Mouse (Mus musculus) bone marrow, adult 2 months (tissue): Measurements from ENCODE around the gene Map4k4. TPM values are rescaled to one million over a fixed set of nuclear protein-coding genes. Genes with fewer than 3 reads are reported as not detected.

Experiments
- H3K27ac ChIP-seq: fragments of 200-500 bp; 2 replicates; pipeline ENCODE4 v1.5.1; 2012; ENCODE audit warnings: low read depth, mild to moderate bottlenecking, control low read depth, inconsistent platforms, low read length; ENCODE audit not compliant: control insufficient read depth, poor library complexity, insufficient read depth
- H3K4me1 ChIP-seq: fragments of 200-500 bp; 2 replicates; pipeline ENCODE4 v1.6.1; 2011; ENCODE audit warnings: low read length; ENCODE audit not compliant: control insufficient read depth, insufficient read depth
- H3K4me3 ChIP-seq: fragments of 200-500 bp; replicated peaks from 2 replicates; pipeline ENCODE3; 2011; ENCODE audit warnings: mild to moderate bottlenecking, low read depth, low read length, control low read depth; ENCODE audit not compliant: control insufficient read depth
- CTCF ChIP-seq: fragments of 200-500 bp; IDR thresholded peaks from 2 replicates; pipeline ENCODE4 v1.5.1; 2011; ENCODE audit warnings: low read length, control low read depth; ENCODE audit not compliant: control insufficient read depth, insufficient read depth
- POLR2A ChIP-seq: fragments of 200-500 bp; IDR thresholded peaks from 2 replicates; pipeline ENCODE4 v1.6.1; 2011; ENCODE audit warnings: low read depth, mild to moderate bottlenecking, control low read depth, low read length, borderline replicate concordance; ENCODE audit not compliant: control insufficient read depth
- WGBS: fragments of 180-500 bp; shearing (Covaris S2); methylation state at CpG from one replicate; pipeline ENCODE4 v1.1.7; 2018; 5-methylcytosine and 5-hydroxymethylcytosine counted together
- polyA plus RNA-seq: library from polyadenylated mRNA; stranded (reverse); fragments of >200 nt; gene quantifications from 2 replicates; pipeline ENCODE4 v1.2.4, GENCODE M21; 2011; ENCODE audit warnings: low replicate concordance; ENCODE audit not compliant: missing spikeins, insufficient read depth, insufficient read length

The Map4k4 gene
- polyA plus RNA-seq, 1 experiment: 69.2 TPM

GRCm38 (mm10) chr1:39867966-39868593 is 32.6 kb upstream of the Map4k4 start:
- no peaks in the 10 kb centered on the region; the same call in 1 of the 2 replicates for H3K4me1 ChIP-seq
- no peak overlapping the region for H3K4me3 ChIP-seq
- no peak overlapping the region for H3K27ac ChIP-seq
- TF ChIP-seq POLR2A: no peak
- TF ChIP-seq CTCF: no peak
- WGBS: 29% methylated on average over 6 of the region's 6 CpGs

DNA sequence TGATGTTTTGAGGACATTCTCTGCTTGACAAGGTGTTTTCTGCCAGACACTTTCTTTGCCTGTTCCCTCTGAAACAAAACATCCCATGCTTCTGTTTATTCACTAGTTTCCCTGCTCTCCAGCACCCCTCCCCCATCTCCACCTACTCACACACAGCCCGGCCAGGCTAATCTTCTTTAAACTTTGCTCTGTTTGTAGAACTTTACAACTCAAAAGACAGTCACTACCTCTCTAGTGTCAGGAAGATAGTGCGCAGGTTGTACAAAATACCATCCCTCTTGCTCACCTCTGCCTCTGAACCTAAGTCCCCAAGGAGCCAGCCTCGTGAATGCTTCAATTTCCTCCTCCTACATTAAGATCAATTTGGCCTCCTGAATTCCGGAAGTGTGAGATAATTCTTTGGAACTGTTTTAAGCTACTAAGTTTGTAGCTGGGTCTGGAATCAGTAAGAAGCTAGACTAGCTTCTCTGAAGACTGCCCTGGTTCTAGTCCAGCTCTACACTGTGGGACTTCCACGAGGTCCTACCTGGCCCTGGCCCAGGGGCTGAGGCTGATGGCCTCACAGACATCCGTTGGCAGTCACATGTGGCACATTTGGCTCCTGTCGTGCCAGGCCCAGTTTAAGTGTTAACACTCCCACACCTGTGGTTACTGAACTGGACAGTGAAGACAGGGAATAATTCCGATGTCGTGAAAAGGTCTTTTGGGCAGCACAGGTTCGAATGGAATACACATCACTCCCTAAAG is 31.7 kb upstream of the Map4k4 start:
- TF ChIP-seq CTCF (no peak), POLR2A (no peak)
- Histone ChIP-seq H3K4me3 (no peak overlapping the region), H3K27ac (no peak overlapping the region), H3K4me1 (no peaks in the 10 kb centered on the region; the same call in 1 of the 2 replicates)
- 77% methylated on average over 10 of the region's 10 CpGs for WGBS

DNA sequence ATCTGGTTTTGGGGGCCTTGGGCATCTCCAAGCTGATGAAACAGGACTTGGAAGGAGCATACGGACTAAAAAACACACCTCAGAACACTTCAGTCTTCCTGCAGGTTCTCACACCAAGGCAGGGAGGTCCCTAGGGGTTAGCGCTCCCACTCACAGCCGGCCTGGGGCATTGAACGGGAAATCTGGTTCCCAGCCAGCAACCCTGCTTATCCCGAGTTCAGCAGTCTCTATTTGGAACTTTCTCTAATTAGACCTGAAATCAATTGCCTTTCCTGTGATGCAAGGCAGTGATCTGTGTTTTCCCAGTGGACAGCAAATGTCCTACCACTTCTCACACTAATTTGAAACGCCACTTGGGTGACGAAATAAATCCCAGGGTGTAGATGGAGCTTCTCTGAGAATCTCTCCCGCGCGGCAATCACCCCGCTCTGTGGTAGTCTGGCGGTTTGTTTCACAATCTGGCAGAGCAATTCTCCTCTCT is 31.0 kb upstream of the Map4k4 start:
- no peak overlapping the region for H3K27ac ChIP-seq
- TF ChIP-seq CTCF (no peak), POLR2A (no peak)
- H3K4me1 ChIP-seq: no peaks in the 10 kb centered on the region; the same call in none of the 2 replicates
- no peak overlapping the region for H3K4me3 ChIP-seq
- WGBS: 71% methylated on average over 12 of the region's 12 CpGs

GRCm38 (mm10) chr1:39877981-39878380 is 22.7 kb upstream of the Map4k4 start:
- 83% methylated on average over 3 of the region's 3 CpGs for WGBS
- Histone ChIP-seq H3K4me1 (no peaks in the 10 kb centered on the region; the same call in none of the 2 replicates), H3K27ac (no peak overlapping the region), H3K4me3 (no peak overlapping the region)
- TF ChIP-seq CTCF: no peak

DNA sequence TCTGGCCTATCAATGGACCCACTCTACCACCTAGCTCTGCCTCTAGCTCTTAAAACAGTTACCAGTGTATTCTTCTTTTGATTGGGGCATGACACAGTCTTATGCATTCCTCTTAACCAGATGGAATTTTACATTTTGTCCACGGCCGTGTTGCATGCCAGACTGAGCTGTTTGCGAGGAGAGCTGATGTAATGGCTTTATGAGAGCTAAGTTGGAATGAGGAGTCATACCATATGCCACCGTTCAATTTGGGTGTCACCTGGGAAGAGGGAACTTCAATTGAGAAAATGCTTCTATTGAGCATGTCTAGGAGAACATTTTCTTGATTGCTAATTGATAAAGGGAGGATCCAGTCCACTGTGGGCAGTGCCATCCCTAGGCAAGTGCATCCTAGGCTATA is 18.2 kb upstream of the Map4k4 start:
- Histone ChIP-seq H3K4me3 (no peak overlapping the region), H3K4me1 (no peaks in the 10 kb centered on the region; the same call in 1 of the 2 replicates), H3K27ac (no peak overlapping the region)
- TF ChIP-seq POLR2A (no peak), CTCF (no peak)
- 84% methylated on average over 4 of the region's 4 CpGs for WGBS

GRCm38 (mm10) chr1:39884803-39885515 is 15.8 kb upstream of the Map4k4 start:
- 82% methylated on average over 16 of the region's 16 CpGs for WGBS
- H3K4me1 ChIP-seq: no peaks in the 10 kb centered on the region; the same call in 1 of the 2 replicates
- TF ChIP-seq POLR2A: no peak
- TF ChIP-seq CTCF: no peak
- H3K27ac ChIP-seq: no peak overlapping the region
- H3K4me3 ChIP-seq: no peak overlapping the region

DNA sequence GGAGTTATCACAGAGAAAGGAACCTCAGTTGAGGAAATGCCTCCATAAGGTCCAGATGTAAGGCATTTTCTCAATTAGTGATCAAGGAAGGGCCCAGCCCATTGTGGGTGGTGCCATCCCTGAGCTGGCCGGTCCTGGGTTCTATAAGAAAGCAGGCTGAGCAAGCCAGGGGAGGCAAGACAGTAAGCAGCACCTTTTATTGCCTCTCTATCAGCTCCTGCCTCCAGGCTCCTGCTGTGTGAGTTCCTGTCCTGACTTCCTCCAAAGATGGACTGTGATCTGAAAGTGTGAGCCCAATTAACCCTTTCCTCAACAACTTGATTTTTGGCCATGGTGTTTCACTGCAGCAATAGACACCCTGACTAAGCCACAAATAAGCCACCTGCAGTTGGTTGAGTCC is 12.7 kb upstream of the Map4k4 start:
- H3K4me1 ChIP-seq: no peaks in the 10 kb centered on the region; the same call in 1 of the 2 replicates
- TF ChIP-seq CTCF: no peak
- no peak overlapping the region for H3K4me3 ChIP-seq
- H3K27ac ChIP-seq: no peak overlapping the region
- 48% methylated on average over 1 of the region's 1 CpGs for WGBS

GRCm38 (mm10) chr1:39889429-39889828 is 11.3 kb upstream of the Map4k4 start:
- WGBS: 81% methylated on average over 8 of the region's 8 CpGs
- H3K4me1 ChIP-seq: peaks cover 2% of the 10 kb centered on the region; the same call in 1 of the 2 replicates
- H3K4me3 ChIP-seq: no peak overlapping the region
- no peak overlapping the region for H3K27ac ChIP-seq
- TF ChIP-seq POLR2A: no peak
- TF ChIP-seq CTCF: no peak
